Comparison of ENCODE assay signal across 29 mouse cellular contexts in genomic region chr5:3609241-3609640, GRCm38 (mm10). TPM values are rescaled to one million over a fixed set of nuclear protein-coding genes. Genes with fewer than 3 reads are reported as not detected.
"Had no signal": no experiment of that assay in that cellular context is flagged by ENCODE, and none has a peak within 500 bp of the region (broad histone marks: within the 10 kb centered on the region; RNA-seq: fewer than 3 reads in every experiment).

No protein-coding gene starts in this region.

- DNase-seq: kidney, adult 9 months; kidney, postnatal 14 days; kidney, postnatal 4 days; left cerebral cortex, postnatal 4 days; liver, postnatal 0 days; lung, embryonic 14.5 days; right cerebral cortex, adult 18-20 months; right cerebral cortex, postnatal 14 days; spleen, adult 18-20 months; thymus, postnatal 25 days had no signal

- H3K27ac ChIP-seq: limb, embryonic 12.5 days; limb, embryonic 15.5 days; liver, embryonic 14.5 days; macrophage; midbrain, embryonic 12.5 days; midbrain, embryonic 15.5 days; neural tube, embryonic 13.5 days; stomach, embryonic 15.5 days had no signal

- H3K4me1 ChIP-seq: limb, embryonic 12.5 days; limb, embryonic 15.5 days; midbrain, embryonic 12.5 days; midbrain, embryonic 15.5 days; neural tube, embryonic 13.5 days; stomach, embryonic 15.5 days had no signal

- H3K9ac ChIP-seq: limb, embryonic 12.5 days; limb, embryonic 15.5 days; liver, embryonic 14.5 days; liver, postnatal 0 days; lung, embryonic 14.5 days; midbrain, embryonic 12.5 days; midbrain, embryonic 15.5 days; neural tube, embryonic 13.5 days; stomach, embryonic 15.5 days had no signal

- H3K4me3 ChIP-seq: limb, embryonic 12.5 days; limb, embryonic 15.5 days; midbrain, embryonic 12.5 days; midbrain, embryonic 15.5 days; myocyte; neural tube, embryonic 13.5 days; stomach, embryonic 15.5 days had no signal

- H3K9me3 ChIP-seq: limb, embryonic 12.5 days; limb, embryonic 15.5 days; midbrain, embryonic 12.5 days; midbrain, embryonic 15.5 days; neural tube, embryonic 13.5 days; stomach, embryonic 15.5 days had no signal

- ATAC-seq: liver, postnatal 0 days; lung, postnatal 0 days; midbrain, embryonic 15.5 days had no signal

- H3K27me3 ChIP-seq: limb, embryonic 12.5 days; limb, embryonic 15.5 days; midbrain, embryonic 12.5 days; midbrain, embryonic 15.5 days; neural tube, embryonic 13.5 days; stomach, embryonic 15.5 days had no signal

- H3K4me2 ChIP-seq: limb, embryonic 12.5 days; limb, embryonic 15.5 days; liver, embryonic 11.5 days; lung, embryonic 14.5 days; midbrain, embryonic 12.5 days; midbrain, embryonic 15.5 days; neural tube, embryonic 13.5 days; stomach, embryonic 15.5 days had no signal

RNA-seq across cellular contexts. Expression of gene Tmbim7, which starts 41.7 kb away (rescaled TPM):
- total RNA-seq: layer of hippocampus, adult 18-20 months; layer of hippocampus, postnatal 14 days; left cerebral cortex, adult 8-10 months; left cerebral cortex, postnatal 14 days; left cerebral cortex, postnatal 4 days; megakaryocyte, adult 5-6 weeks; neutrophil, adult 5-6 weeks had no signal
- polyA plus RNA-seq: kidney, embryonic 16.5 days; limb, embryonic 12.5 days; limb, embryonic 15.5 days; liver, embryonic 11.5 days; liver, embryonic 14.5 days; liver, postnatal 0 days; lung, embryonic 14.5 days; lung, postnatal 0 days; macrophage; midbrain, embryonic 15.5 days; myocyte; neural tube, embryonic 13.5 days; stomach, embryonic 15.5 days; thymus, postnatal 0 days had no signal
